Mouse (Mus musculus): ENCODE data around the gene Ccdc85b.

The Ccdc85b gene

DNA sequence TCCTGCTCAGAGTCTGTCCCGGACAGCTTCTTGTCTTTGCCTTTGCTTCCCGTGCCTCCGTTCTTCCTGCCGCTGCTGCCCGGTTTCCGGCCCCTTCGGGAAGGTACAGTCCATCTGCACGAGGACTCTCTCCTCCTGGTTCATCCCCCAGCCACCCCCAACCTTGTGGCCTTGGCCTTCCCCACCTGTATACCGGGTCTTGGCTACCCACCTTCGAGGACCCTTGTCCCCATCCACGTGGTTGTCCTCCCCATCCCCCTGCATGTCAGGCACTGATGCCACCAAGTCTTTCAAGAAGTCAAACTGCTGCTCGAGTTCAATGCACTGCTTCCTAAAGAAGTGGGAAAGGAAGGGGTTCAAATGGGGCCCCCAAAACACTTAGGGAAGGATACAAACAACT is 34.1 kb downstream of the Ccdc85b start:
- peak; percentile 37 for DNase-seq

DNA sequence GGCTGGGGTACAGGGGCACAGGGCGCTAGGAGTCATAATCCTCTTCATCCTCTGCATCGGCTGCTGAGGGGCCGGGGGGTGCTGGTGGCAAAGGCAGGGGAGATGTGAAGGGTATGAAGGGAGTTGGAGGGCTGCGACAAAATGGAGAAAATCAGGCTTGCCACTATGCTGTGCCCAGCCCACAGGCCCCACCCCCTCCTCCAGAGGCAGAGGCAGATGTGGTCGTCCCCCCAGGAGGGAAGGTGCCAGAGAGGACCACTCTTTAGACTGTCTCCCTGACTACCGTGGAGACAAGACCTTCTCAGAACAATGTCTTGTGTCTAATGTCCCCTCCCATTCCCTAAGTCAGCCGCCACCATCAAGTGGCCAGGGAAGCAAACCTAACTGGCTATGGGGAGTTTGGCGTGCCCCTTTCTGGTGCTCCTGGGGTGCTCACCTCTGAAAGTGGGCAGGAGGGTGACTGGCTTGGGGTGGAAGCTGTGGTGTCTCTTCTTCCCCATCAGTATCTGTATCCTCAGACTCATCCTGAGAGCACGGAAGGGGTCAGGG is 34.7 kb downstream of the Ccdc85b start:
- peak; percentile 31 for DNase-seq

- peak; percentile 38 for DNase-seq
Observed at GRCm38 (mm10) chr19:5422267-5422666, 35.4 kb downstream of the Ccdc85b start.

- DNase-seq, result no peak
Observed at GRCm38 (mm10) chr19:5421784-5422183, 35.9 kb downstream of the Ccdc85b start.

DNA sequence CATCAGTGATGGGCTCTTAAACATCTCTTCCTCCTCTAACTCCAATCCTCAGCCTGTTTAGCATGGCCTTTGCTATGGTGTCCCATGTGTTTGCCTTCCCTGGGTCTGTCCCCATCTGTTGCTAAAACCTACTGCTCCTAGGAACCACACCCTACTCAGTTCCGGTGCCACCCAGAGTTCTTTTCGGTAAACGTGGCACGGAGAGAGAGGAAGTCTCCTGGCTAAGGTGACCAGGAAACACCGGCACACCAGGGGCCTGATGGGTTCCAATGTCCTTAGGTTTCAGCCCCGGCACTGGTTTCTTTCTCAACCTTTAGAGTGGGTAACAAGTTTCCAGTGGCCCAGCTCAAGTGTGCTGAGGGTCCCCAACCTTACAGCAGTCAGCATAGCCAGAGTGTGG is 37.1 kb downstream of the Ccdc85b start:
- no peak for DNase-seq

DNA sequence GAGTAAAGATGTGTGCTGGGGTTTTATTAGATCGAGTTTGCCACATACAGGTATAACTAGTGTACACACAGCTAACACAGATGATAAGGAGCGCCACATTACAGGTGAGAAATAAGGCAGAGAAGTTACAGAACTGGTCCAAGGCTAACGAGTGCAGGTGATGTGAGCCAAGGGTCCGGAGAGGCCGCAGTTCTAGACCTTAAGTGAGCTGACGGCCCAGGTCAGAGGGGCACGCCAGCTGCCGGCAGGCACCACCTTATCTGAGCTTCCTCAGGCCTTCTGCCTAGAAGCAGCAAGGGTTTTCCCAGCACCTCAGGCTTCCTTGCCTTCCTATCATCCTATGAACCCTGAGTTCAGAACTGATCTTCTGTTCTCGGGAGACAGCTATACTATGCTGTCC is 38.1 kb downstream of the Ccdc85b start:
- no peak for DNase-seq

GRCm38 (mm10) chr19:5418750-5419466 is 38.8 kb downstream of the Ccdc85b start:
- DNase-seq, result no peak

- DNase-seq, result no peak
Observed at GRCm38 (mm10) chr19:5414534-5414957, 43.1 kb downstream of the Ccdc85b start.

DNA sequence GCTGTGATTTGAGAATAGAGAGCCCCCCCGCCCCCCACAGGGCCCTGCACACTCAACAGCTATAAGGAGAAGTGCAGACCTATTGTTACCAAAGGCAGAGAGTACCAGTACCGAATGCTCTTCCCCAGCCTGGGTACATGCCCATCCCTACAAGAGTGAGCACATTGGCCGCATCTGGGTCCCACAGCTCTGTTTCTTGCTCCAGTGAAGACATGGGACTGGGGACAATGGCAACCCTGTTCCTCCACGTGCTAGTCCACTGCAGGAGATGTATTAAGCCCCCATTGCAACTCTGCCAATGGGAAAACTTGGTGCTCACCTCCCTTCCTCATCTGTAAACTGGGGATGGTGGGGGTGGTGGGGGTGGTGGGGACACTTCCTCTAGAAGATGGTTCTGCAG is 43.9 kb downstream of the Ccdc85b start:
- DNase-seq, result no peak

DNA sequence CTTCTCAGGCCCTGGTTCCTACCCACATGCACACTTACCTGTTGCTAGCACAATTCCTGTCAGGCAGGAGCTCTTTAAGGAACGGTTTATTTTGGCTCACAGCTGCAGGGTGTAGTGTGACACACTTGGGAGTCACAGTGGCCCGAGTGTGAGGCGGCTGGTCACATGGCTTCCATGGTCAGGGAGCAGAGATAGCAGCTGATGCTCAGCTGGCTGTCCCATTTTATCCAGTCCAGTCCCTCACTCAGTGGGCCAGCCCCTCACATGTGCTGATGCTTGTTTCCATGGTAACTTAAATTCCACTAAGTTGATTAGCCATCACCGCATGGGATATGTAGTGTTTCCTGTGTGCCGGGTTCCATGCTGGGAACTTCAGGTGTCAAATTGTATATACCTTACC is 45.7 kb downstream of the Ccdc85b start:
- DNase-seq, result no peak

- no peak for DNase-seq
Observed at GRCm38 (mm10) chr19:5410641-5411040, 47.1 kb downstream of the Ccdc85b start.

- no peak for DNase-seq
Observed at GRCm38 (mm10) chr19:5409068-5409467, 48.6 kb downstream of the Ccdc85b start.

DNA sequence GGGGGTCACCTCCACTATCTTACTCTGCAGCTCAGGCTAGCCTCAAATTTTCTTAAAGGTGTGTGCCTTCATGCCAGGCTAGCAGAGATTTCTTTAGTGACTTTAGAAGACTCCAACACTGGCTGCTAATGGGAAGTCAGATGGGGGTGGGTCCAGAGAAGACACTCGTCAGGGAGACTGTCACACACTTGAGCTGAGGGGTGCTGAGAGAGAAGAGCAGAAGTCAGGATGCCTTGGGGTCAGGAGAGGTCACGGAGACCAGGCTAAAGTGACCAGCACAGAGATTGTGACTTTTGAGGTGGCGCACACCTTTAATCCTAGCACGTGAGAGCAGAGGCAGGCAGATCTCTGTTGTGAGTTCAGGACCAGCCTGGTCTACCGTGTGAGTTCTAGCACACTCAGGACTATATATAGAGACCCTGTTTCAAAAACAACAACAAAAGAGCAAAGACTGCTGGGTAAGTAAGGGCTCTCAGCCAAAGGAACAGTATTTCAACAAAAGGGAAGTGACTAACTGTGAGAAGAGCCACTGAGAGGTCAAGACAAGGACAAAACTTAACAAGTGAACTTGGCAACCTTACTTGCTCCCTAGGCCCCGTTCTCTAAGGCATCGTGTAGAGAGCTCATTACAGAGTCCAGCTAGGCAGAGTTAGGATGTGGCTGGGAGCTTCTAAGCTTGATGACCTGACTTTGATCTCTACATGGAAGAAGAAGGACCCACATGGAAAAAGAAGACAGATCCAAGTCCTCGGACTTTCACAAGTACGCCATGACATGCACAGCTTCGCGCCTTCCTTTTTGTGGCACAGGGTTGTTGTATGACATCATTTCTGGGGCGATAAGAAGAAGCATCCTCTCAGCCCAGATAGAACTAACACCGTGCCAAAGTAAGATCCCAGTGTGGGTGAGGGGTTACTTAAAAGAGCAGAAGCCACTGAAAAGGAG is 49.4 kb downstream of the Ccdc85b start:
- DNase-seq, result no peak

DNA sequence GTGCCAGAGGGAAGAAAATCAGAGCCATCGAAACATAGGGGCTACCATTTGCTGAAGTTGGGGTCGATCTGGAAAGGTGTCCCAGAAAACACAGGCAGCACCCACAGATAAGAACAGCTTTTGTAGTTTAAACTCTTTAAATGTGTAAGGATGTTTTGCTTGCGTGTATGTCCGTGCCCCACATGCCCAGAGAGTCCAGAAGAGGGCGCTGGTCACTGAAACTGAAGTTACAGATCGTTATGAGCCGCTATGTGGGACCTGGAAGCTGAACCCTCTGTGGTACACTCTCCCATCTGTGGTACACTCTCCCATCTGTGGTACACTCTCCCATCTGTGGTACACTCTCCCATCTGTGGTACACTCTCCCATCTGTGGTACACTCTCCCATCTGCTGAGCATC is 50.6 kb downstream of the Ccdc85b start:
- DNase-seq, result peak; percentile 66

- peak; percentile 52 for DNase-seq
Observed at GRCm38 (mm10) chr19:5406531-5407126, 51.1 kb downstream of the Ccdc85b start.

DNA sequence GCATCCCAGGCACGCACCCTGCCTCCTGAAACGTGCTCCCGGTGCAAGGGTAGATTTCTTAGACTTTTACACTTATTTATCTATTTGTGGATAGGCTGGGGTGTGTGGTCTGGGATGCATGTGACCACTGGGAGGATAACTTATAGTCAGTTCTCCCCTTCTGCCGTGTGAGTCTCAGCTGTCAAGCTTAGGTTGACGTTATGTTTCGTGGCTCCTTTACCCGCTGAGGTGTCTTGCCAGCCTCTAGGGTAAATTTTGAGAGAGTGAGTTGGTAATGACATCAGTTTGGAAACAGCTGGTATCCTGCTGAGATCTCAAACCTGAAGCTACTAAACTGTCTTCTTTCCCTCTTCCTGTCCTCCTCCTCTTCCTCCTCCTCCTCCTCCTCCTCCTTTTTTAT is 51.8 kb downstream of the Ccdc85b start:
- DNase-seq, result no peak

All from cerebellum, adult 11 months (tissue).